Comparison of ENCODE assay signal across 24 mouse cellular contexts in genomic region chr2:28904786-28905185, GRCm38 (mm10). TPM values are rescaled to one million over a fixed set of nuclear protein-coding genes. Genes with fewer than 3 reads are reported as not detected.
"Had no signal": no experiment of that assay in that cellular context is flagged by ENCODE, and none has a peak within 500 bp of the region (broad histone marks: within the 10 kb centered on the region; RNA-seq: fewer than 3 reads in every experiment).

No protein-coding gene starts in this region.

- H3K9me3 ChIP-seq: liver, embryonic 13.5 days; neural tube, embryonic 12.5 days; neural tube, embryonic 15.5 days; stomach, embryonic 15.5 days had no signal

- H3K4me3 ChIP-seq: layer of hippocampus, adult 2 months; left cerebral cortex, adult 2 months; liver, embryonic 13.5 days; neural tube, embryonic 12.5 days; neural tube, embryonic 15.5 days; stomach, embryonic 15.5 days had no signal

- H3K9ac ChIP-seq: liver, embryonic 13.5 days; neural tube, embryonic 12.5 days; neural tube, embryonic 15.5 days; stomach, embryonic 15.5 days had no signal

- H3K4me2 ChIP-seq: liver, embryonic 13.5 days; neural tube, embryonic 12.5 days; neural tube, embryonic 15.5 days; stomach, embryonic 15.5 days had no signal

- DNase-seq: layer of hippocampus, postnatal 36 days; liver, embryonic 13.5 days; lung, adult 2 months; lung, postnatal 14 days; retina, postnatal 1 day; right cerebral cortex, postnatal 25 days; spleen, adult 18-20 months; thymus, postnatal 4 days had no signal

- H3K27ac ChIP-seq: kidney, postnatal 0 days; left cerebral cortex, adult 2 months; liver, embryonic 13.5 days; macrophage; neural tube, embryonic 12.5 days; neural tube, embryonic 15.5 days; stomach, embryonic 15.5 days had no signal

RNA-seq across cellular contexts. Expression of gene Barhl1, which starts 11.7 kb away (rescaled TPM):
- total RNA-seq: layer of hippocampus, adult 2 months; layer of hippocampus, postnatal 36 days; left cerebral cortex, adult 2 months; left cerebral cortex, postnatal 10 days; left cerebral cortex, postnatal 36 days; liver, adult 2 months; megakaryocyte, adult 5-6 weeks had no signal
- polyA plus RNA-seq: kidney, embryonic 14.5 days; kidney, postnatal 0 days; limb, embryonic 11.5 days; liver, embryonic 13.5 days; liver, embryonic 16.5 days; lung, embryonic 16.5 days; macrophage; thymus, postnatal 0 days had no signal
